In genomic region chr14:52257484-52258213, GRCm38 (mm10) we compare ENCODE assay signal across 8 mouse cellular contexts. TPM values are rescaled to one million over a fixed set of nuclear protein-coding genes. Genes with fewer than 3 reads are reported as not detected.
DNase-seq lines count a peak whose midpoint lies in the region; ATAC-seq and TF ChIP-seq lines count a peak whose summit lies in the region.

Gene Chd8, minus strand, starts transcription at chr14:52257780.

- H3K27ac ChIP-seq in heart, embryonic 11.5 days (ENCODE audit: low read depth, low read length) = peak within 1 kb of the TSS; percentile 78
- H3K27ac ChIP-seq in kidney, postnatal 0 days = peak within 1 kb of the TSS; percentile 96
- peak within 1 kb of the TSS; percentile 92 for H3K27ac ChIP-seq in liver, embryonic 11.5 days (ENCODE audit: low read depth, low read length)
- peak within 1 kb of the TSS; percentile 93 for H3K27ac ChIP-seq in stomach, embryonic 14.5 days (ENCODE audit: low read length)

- H3K27me3 ChIP-seq in C2C12 (ENCODE audit: control insufficient read depth, insufficient read depth, insufficient read length) = no peaks in the 10 kb centered on the region
- H3K27me3 ChIP-seq in erythroblast, embryonic 14.5 days (ENCODE audit: control insufficient read depth) = no peaks in the 10 kb centered on the region
- no peaks in the 10 kb centered on the region for H3K27me3 ChIP-seq in heart, embryonic 11.5 days (ENCODE audit: control insufficient read depth, insufficient read depth, low read length)
- H3K27me3 ChIP-seq in kidney, postnatal 0 days (ENCODE audit: insufficient read depth, low read length) = no peaks in the 10 kb centered on the region
- H3K27me3 ChIP-seq in liver, embryonic 11.5 days (replicated peaks; ENCODE audit: control insufficient read depth, insufficient read depth, low read length) = no peaks in the 10 kb centered on the region
- H3K27me3 ChIP-seq in stomach, embryonic 14.5 days (ENCODE audit: control insufficient read depth, insufficient read depth, low read length) = no peaks in the 10 kb centered on the region

- H3K9me3 ChIP-seq in erythroblast, embryonic 14.5 days (ENCODE audit: control insufficient read depth, low read length) = no peaks in the 10 kb centered on the region
- no peaks in the 10 kb centered on the region for H3K9me3 ChIP-seq in heart, embryonic 11.5 days (replicated peaks; ENCODE audit: control insufficient read depth, low read length)
- no peaks in the 10 kb centered on the region for H3K9me3 ChIP-seq in kidney, postnatal 0 days (replicated peaks; ENCODE audit: low read length)
- no peaks in the 10 kb centered on the region for H3K9me3 ChIP-seq in liver, embryonic 11.5 days (ENCODE audit: control insufficient read depth, low read length)
- H3K9me3 ChIP-seq in stomach, embryonic 14.5 days (ENCODE audit: control insufficient read depth, low read depth, low read length) = no peaks in the 10 kb centered on the region

- peaks cover 48% of the 10 kb centered on the region for H3K79me2 ChIP-seq in C2C12 (ENCODE audit: control insufficient read depth, insufficient read depth)

- H3K36me3 ChIP-seq in C2C12 (ENCODE audit: control insufficient read depth, insufficient read depth) = peaks cover 5% of the 10 kb centered on the region
- H3K36me3 ChIP-seq in erythroblast, embryonic 14.5 days (ENCODE audit: control insufficient read depth) = no peaks in the 10 kb centered on the region
- H3K36me3 ChIP-seq in heart, embryonic 11.5 days (ENCODE audit: control insufficient read depth, insufficient read depth, low read length) = no peaks in the 10 kb centered on the region
- H3K36me3 ChIP-seq in kidney, postnatal 0 days (ENCODE audit: insufficient read depth, low read length) = 0 out of 2 replicates have a peak, but pooled peaks cover 3% of the 10 kb centered on the region
- no peaks in the 10 kb centered on the region for H3K36me3 ChIP-seq in liver, embryonic 11.5 days (ENCODE audit: control insufficient read depth, insufficient read depth, low read length)
- no peaks in the 10 kb centered on the region for H3K36me3 ChIP-seq in stomach, embryonic 14.5 days (ENCODE audit: control insufficient read depth, insufficient read depth, low read length)

- peak; percentile 100 for DNase-seq in brain, embryonic 14.5 days (ENCODE audit: low read depth)
- DNase-seq in kidney, postnatal 0 days (ENCODE audit: low spot score) = peak; percentile 98
- DNase-seq in liver, embryonic 11.5 days (ENCODE audit: low spot score) = peak; percentile 96
- DNase-seq in naive thymus-derived CD4-positive, alpha-beta T cell, adult 2 months (ENCODE audit: low read depth) = peak; percentile 97

- H3K4me3 ChIP-seq in C2C12 (ENCODE audit: insufficient read depth, poor library complexity, severe bottlenecking) = peak within 1 kb of the TSS; percentile 71
- peak within 1 kb of the TSS; percentile 95 for H3K4me3 ChIP-seq in erythroblast, embryonic 14.5 days (replicated peaks)
- peak within 1 kb of the TSS; percentile 74 for H3K4me3 ChIP-seq in heart, embryonic 11.5 days (ENCODE audit: low read depth, low read length)
- peak within 1 kb of the TSS; percentile 75 for H3K4me3 ChIP-seq in kidney, postnatal 0 days (replicated peaks; ENCODE audit: low read depth, low read length)
- H3K4me3 ChIP-seq in liver, embryonic 11.5 days (ENCODE audit: low read depth, low read length) = peak within 1 kb of the TSS; percentile 88
- H3K4me3 ChIP-seq in stomach, embryonic 14.5 days (ENCODE audit: low read depth, low read length) = peak within 1 kb of the TSS; percentile 87

- peak; percentile 100 for ATAC-seq in heart, embryonic 11.5 days (replicated peaks; ENCODE audit: insufficient number of reproducible peaks, low FRiP score, low TSS enrichment)
- ATAC-seq in kidney, postnatal 0 days (replicated peaks; ENCODE audit: low FRiP score, low read depth) = peak; percentile 100
- ATAC-seq in liver, embryonic 11.5 days (replicated peaks; ENCODE audit: low FRiP score) = peak; percentile 100
- ATAC-seq in stomach, embryonic 14.5 days (ENCODE audit: insufficient number of reproducible peaks, insufficient read depth, low FRiP score, low read depth) = peak; percentile 100

- H3K4me2 ChIP-seq in heart, embryonic 11.5 days = peak within 1 kb of the TSS; percentile 70
- peak within 1 kb of the TSS; percentile 62 for H3K4me2 ChIP-seq in kidney, postnatal 0 days (ENCODE audit: low read length)
- H3K4me2 ChIP-seq in liver, embryonic 11.5 days = peak within 1 kb of the TSS; percentile 96
- H3K4me2 ChIP-seq in stomach, embryonic 14.5 days (replicated peaks; ENCODE audit: low read depth, low read length) = peak within 1 kb of the TSS; percentile 74

- H3K79me3 ChIP-seq in C2C12 (ENCODE audit: low read depth) = peaks cover 43% of the 10 kb centered on the region

- TF ChIP-seq POLR2A in brain, embryonic 14.5 days (IDR thresholded peaks at IDR 0.05; ENCODE audit: borderline replicate concordance, extremely low read depth, insufficient read depth, insufficient read length, poor library complexity, severe bottlenecking) = peak; percentile 82; the same call in 1 of the 2 replicates

- peaks cover 36% of the 10 kb centered on the region for H3K4me1 ChIP-seq in erythroblast, embryonic 14.5 days (ENCODE audit: control insufficient read depth)
- H3K4me1 ChIP-seq in heart, embryonic 11.5 days (ENCODE audit: control insufficient read depth, insufficient read depth, low read length) = peaks cover 4% of the 10 kb centered on the region
- H3K4me1 ChIP-seq in kidney, postnatal 0 days (replicated peaks; ENCODE audit: insufficient read depth, low read length) = peaks cover 8% of the 10 kb centered on the region; the same call in 1 of the 2 replicates
- H3K4me1 ChIP-seq in liver, embryonic 11.5 days (replicated peaks; ENCODE audit: control insufficient read depth, insufficient read depth, low read length) = peaks cover 16% of the 10 kb centered on the region
- H3K4me1 ChIP-seq in stomach, embryonic 14.5 days (ENCODE audit: control insufficient read depth, insufficient read depth, low read length) = peaks cover 5% of the 10 kb centered on the region; the same call in 1 of the 2 replicates

- peak within 1 kb of the TSS; percentile 75 for H3ac ChIP-seq in C2C12 (ENCODE audit: control insufficient read depth, insufficient read length, low read depth)

- H3K9ac ChIP-seq in heart, embryonic 11.5 days (ENCODE audit: low read depth, low read length) = peak within 1 kb of the TSS; percentile 84
- H3K9ac ChIP-seq in kidney, postnatal 0 days (ENCODE audit: low read depth, low read length) = peak within 1 kb of the TSS; percentile 87
- peak within 1 kb of the TSS; percentile 81 for H3K9ac ChIP-seq in liver, embryonic 11.5 days (ENCODE audit: low read depth, low read length)
- H3K9ac ChIP-seq in stomach, embryonic 14.5 days (replicated peaks; ENCODE audit: low read depth, low read length) = peak within 1 kb of the TSS; percentile 89

- under 1% methylated on average over 54 of the region's 54 CpGs for WGBS in heart, embryonic 11.5 days (ENCODE audit: insufficient replicate concordance)
- WGBS in kidney, postnatal 0 days = under 1% methylated on average over 54 of the region's 54 CpGs
- under 1% methylated on average over 54 of the region's 54 CpGs for WGBS in liver, embryonic 11.5 days
- WGBS in stomach, embryonic 14.5 days = 0% methylated on average over 54 of the region's 54 CpGs

- peak; percentile 92 for TF ChIP-seq CTCF in C2C12 (IDR thresholded peaks at IDR 0.05; ENCODE audit: control insufficient read depth, insufficient read depth, insufficient read length)
- TF ChIP-seq CTCF in brain, embryonic 14.5 days (IDR thresholded peaks at IDR 0.05; ENCODE audit: borderline replicate concordance, extremely low read depth, insufficient read depth, insufficient read length) = peak; percentile 82
- TF ChIP-seq CTCF in kidney, postnatal 0 days (IDR thresholded peaks at IDR 0.05; ENCODE audit: low read depth) = peak; percentile 86

TF ChIP-seq in C2C12, 6 proteins besides CTCF, POLR2A, EP300 and RAD21:
- peak; percentile 33 for TF ChIP-seq MYOD1 (IDR thresholded peaks at IDR 0.05; ENCODE audit: control insufficient read depth, insufficient read length, low read depth)
- peak; percentile 79 for TF ChIP-seq MAX (IDR thresholded peaks at IDR 0.05)
- no peak for TF ChIP-seq MYOG (IDR thresholded peaks at IDR 0.05; ENCODE audit: control insufficient read depth, extremely low read depth, insufficient read length)
TF ChIP-seq in C2C12: peak in this region for 2.

RNA-seq across cellular contexts. Expression of gene Chd8, which starts in this region (rescaled TPM):
- 23.0 TPM for polyA plus RNA-seq in C2C12 (2012; fragmentation: generic; extraction: Trizol)
- 54.4 and 75.4 TPM in 2 replicates for polyA plus RNA-seq in brain, embryonic 14.5 days (2012; rRNA removed)
- polyA plus RNA-seq in erythroblast, embryonic 14.5 days (2012) = 0.87 and 1.3 TPM in 2 replicates
- polyA plus RNA-seq in heart, embryonic 11.5 days (2014; fragmentation: Nextera tagmentation; extraction: Ambion mirVana) = 34.5 and 36.9 TPM in 2 replicates
- 22.0 and 23.3 TPM in 2 replicates for polyA plus RNA-seq in kidney, postnatal 0 days (2015; fragmentation: Nextera tagmentation; extraction: Ambion mirVana)
- 34.5 and 38.0 TPM in 2 replicates for polyA plus RNA-seq in liver, embryonic 11.5 days (2014; fragmentation: Nextera tagmentation; extraction: Ambion mirVana)
- 49.7 and 56.0 TPM in 2 replicates for polyA plus RNA-seq in stomach, embryonic 14.5 days (2014; fragmentation: Nextera tagmentation; extraction: Ambion mirVana)

Comparison
In these comparisons a context has a peak if more than half of its experiments do, and no peak if none do; other contexts are left out.
1. Peak in every context shown above with its lines: DNase-seq, ATAC-seq, H3K4me3 ChIP-seq and H3K27ac ChIP-seq.
2. RNA of gene Chd8 (polyA plus RNA-seq): 54.4 to 75.4 TPM in brain, embryonic 14.5 days, 49.7 to 56.0 TPM in stomach, embryonic 14.5 days, 34.5 to 38.0 TPM in liver, embryonic 11.5 days, 34.5 to 36.9 TPM in heart, embryonic 11.5 days, 22.0 to 23.3 TPM in kidney, postnatal 0 days and 23.0 TPM in C2C12 (single experiment); 0.87 to 1.3 TPM in erythroblast, embryonic 14.5 days; every median in the first group is over 10 times any median in the second.